In the genomic region with DNA sequence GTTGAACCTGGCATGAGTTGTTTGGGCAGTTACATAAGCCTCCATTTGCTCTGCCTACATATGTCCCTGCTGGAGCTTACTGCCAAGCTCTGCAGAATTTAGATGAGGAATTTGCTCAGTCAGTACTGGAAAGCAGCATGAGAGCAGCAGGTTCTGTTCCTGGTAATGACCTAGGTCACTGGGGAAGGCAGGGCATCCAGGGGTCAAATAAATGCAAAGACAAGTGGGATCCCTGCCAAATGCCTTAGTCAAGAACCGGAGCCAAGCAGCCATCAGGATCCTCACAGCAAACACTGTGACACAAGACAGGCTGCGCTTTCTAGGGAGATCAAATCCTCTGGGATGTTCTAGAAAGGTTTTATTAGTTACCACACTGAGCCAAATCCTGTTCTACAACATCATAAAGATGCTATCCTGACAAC, we compare ENCODE assay signal across 9 mouse cellular contexts.
DNase-seq lines count a peak whose midpoint lies in the region; ATAC-seq and TF ChIP-seq lines count a peak whose summit lies in the region.
"Had no signal": no experiment of that assay in that cellular context is flagged by ENCODE, and none has a peak within 500 bp of the region (broad histone marks: within the 10 kb centered on the region; RNA-seq: fewer than 3 reads in every experiment).

No protein-coding gene starts in this region.

- no peak overlapping the region for H3K4me3 ChIP-seq in lung, embryonic 16.5 days (ENCODE audit: low read length)
- no peak overlapping the region for H3K4me3 ChIP-seq in forebrain, embryonic 16.5 days (replicated peaks; ENCODE audit: low read length)
- no peak overlapping the region for H3K4me3 ChIP-seq in midbrain, postnatal 0 days (ENCODE audit: low read depth, low read length)

- no peak overlapping the region for H3K9ac ChIP-seq in lung, embryonic 16.5 days (ENCODE audit: low read length)
- H3K9ac ChIP-seq in forebrain, embryonic 16.5 days (replicated peaks; ENCODE audit: low read depth, low read length), result no peak overlapping the region
- H3K9ac ChIP-seq in midbrain, postnatal 0 days (replicated peaks; ENCODE audit: low read length, poor library complexity, severe bottlenecking), result no peak overlapping the region

- no peak for DNase-seq in lung, postnatal 14 days
- peak; percentile 18 to 33 for DNase-seq in kidney, postnatal 36 days
- DNase-seq in midbrain, postnatal 0 days (ENCODE audit: low spot score), result peak; percentile 74
- no peak for DNase-seq in gastrocnemius, adult 18-20 months (ENCODE audit: low spot score)
- DNase-seq in heart, postnatal 25 days (ENCODE audit: low spot score), result no peak
- no peak for DNase-seq in gastrocnemius, postnatal 25 days

- H3K9me3 ChIP-seq in lung, embryonic 16.5 days (ENCODE audit: control insufficient read depth, low read length), result no peaks in the 10 kb centered on the region
- no peaks in the 10 kb centered on the region for H3K9me3 ChIP-seq in forebrain, embryonic 16.5 days (ENCODE audit: control insufficient read depth, low read length)
- H3K9me3 ChIP-seq in midbrain, postnatal 0 days (ENCODE audit: low read length), result no peaks in the 10 kb centered on the region

- H3K27ac ChIP-seq in lung, embryonic 16.5 days (ENCODE audit: low read length), result no peak overlapping the region
- H3K27ac ChIP-seq in forebrain, embryonic 16.5 days (ENCODE audit: low read length), result no peak overlapping the region
- H3K27ac ChIP-seq in midbrain, postnatal 0 days (ENCODE audit: low read depth, low read length), result no peak overlapping the region

- no peaks in the 10 kb centered on the region for H3K36me3 ChIP-seq in lung, embryonic 16.5 days (ENCODE audit: control insufficient read depth, insufficient read depth, low read length)
- no peaks in the 10 kb centered on the region for H3K36me3 ChIP-seq in forebrain, embryonic 16.5 days (ENCODE audit: control insufficient read depth, insufficient read depth)
- no peaks in the 10 kb centered on the region for H3K36me3 ChIP-seq in midbrain, postnatal 0 days (ENCODE audit: insufficient read depth, low read length)

- H3K4me2 ChIP-seq in lung, embryonic 16.5 days (ENCODE audit: low read depth, low read length), result no peak overlapping the region
- no peak overlapping the region for H3K4me2 ChIP-seq in forebrain, embryonic 16.5 days (ENCODE audit: low read length)
- H3K4me2 ChIP-seq in midbrain, postnatal 0 days (ENCODE audit: low read depth, low read length, poor library complexity, severe bottlenecking), result no peak overlapping the region

- peak; percentile 84 for ATAC-seq in lung, embryonic 16.5 days (ENCODE audit: low read depth)
- ATAC-seq in forebrain, embryonic 16.5 days, result peak; percentile 84
- no peak for ATAC-seq in midbrain, postnatal 0 days (ENCODE audit: low FRiP score)
- ATAC-seq: Patski had no signal

- no peak for TF ChIP-seq CTCF in midbrain, postnatal 0 days (IDR thresholded peaks at IDR 0.05)

- intact Hi-C loops in heart, postnatal 25 days (cut with DNase I), result no loop called here

- 19% methylated on average over 2 of the region's 2 CpGs for WGBS in lung, embryonic 16.5 days
- 29% methylated on average over 2 of the region's 2 CpGs for WGBS in forebrain, embryonic 16.5 days
- WGBS in midbrain, postnatal 0 days, result 53% methylated on average over 2 of the region's 2 CpGs

- H3K4me1 ChIP-seq in lung, embryonic 16.5 days (replicated peaks; ENCODE audit: control insufficient read depth, insufficient read depth, low read length), result no peaks in the 10 kb centered on the region
- peaks cover 6% of the 10 kb centered on the region; the same call in 1 of the 2 replicates for H3K4me1 ChIP-seq in forebrain, embryonic 16.5 days (replicated peaks; ENCODE audit: control insufficient read depth, insufficient read depth, low read length)
- H3K4me1 ChIP-seq in midbrain, postnatal 0 days (ENCODE audit: insufficient read depth, low read length), result peaks cover 4% of the 10 kb centered on the region; the same call in 1 of the 2 replicates

- H3K27me3 ChIP-seq in lung, embryonic 16.5 days (ENCODE audit: control insufficient read depth, insufficient read depth, low read depth, low read length), result no peaks in the 10 kb centered on the region
- no peaks in the 10 kb centered on the region for H3K27me3 ChIP-seq in forebrain, embryonic 16.5 days (replicated peaks; ENCODE audit: control insufficient read depth, insufficient read depth, low read length)
- H3K27me3 ChIP-seq in midbrain, postnatal 0 days (ENCODE audit: insufficient read depth, low read length), result no peaks in the 10 kb centered on the region

Comparison
In these comparisons a context has a peak if more than half of its experiments do, and no peak if none do; other contexts are left out.
1. DNase-seq: peak in kidney, postnatal 36 days (2 of 2) and midbrain, postnatal 0 days (single experiment); none in lung, postnatal 14 days (single experiment), gastrocnemius, adult 18-20 months (single experiment), heart, postnatal 25 days (single experiment) and gastrocnemius, postnatal 25 days (single experiment).